Mouse (Mus musculus) right cerebral cortex, postnatal 14 days (tissue): ENCODE measurements at regions not wholly inside any gene's neighbourhood (a gene's known extent, or its start where the extent isn't known, plus 50 kb on each side); places are given as distances from the start of the nearest gene placed in this dataset.

Experiments used
- DNase-seq: peaks from one replicate; pipeline ENCODE4 v3.0.0; 2022

- DNase-seq, result no peak
Observed at GRCm38 (mm10) chr19:21527391-21527790, 54.1 kb upstream of the Gda start.

DNA sequence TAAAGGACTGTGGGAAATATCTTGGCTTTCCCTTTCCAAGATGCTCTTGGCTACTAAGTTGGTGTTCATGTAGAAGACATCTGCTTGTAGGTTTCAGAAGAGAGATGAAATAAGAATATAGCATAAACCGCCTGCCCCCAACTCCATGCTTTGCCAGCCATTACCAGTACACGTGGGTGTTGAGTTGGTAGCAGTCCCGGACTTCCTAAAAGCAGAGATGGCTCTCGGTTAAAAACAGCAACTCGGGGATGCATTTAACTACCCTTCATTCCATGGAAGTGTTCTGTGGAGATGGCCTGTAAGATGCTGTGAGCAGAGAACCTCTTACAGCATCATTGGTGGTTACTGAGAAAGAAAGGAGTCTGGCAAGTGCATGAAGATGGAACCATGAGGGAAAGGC lies 52.6 kb upstream of the Gda start:
- DNase-seq, result peak; percentile 60
